Mouse (Mus musculus) cortical plate, adult 2 months (tissue): ENCODE data around the gene Sirt4. TPM values are rescaled to one million over a fixed set of nuclear protein-coding genes. Genes with fewer than 3 reads are reported as not detected.

Experiments used
- H3K27ac ChIP-seq: fragments of 200-500 bp; 2 replicates; pipeline ENCODE4 v1.5.1; 2012; ENCODE audit warnings: low read length, control low read depth, inconsistent platforms; ENCODE audit not compliant: insufficient read depth
- H3K4me1 ChIP-seq: fragments of 200-500 bp; 2 replicates; pipeline ENCODE4 v1.6.1; 2011; ENCODE audit warnings: low read length; ENCODE audit not compliant: control insufficient read depth, insufficient read depth
- H3K4me3 ChIP-seq: fragments of 200-500 bp; 2 replicates; pipeline ENCODE4 v1.5.1; 2011; ENCODE audit warnings: mild to moderate bottlenecking, low read length, control low read depth; ENCODE audit not compliant: insufficient read depth
- CTCF ChIP-seq: fragments of 200-500 bp; IDR thresholded peaks from 2 replicates; pipeline ENCODE4 v1.5.1; 2011; ENCODE audit warnings: mild to moderate bottlenecking, control low read depth, low read length; ENCODE audit not compliant: insufficient read depth; ENCODE audit errors: extremely low read depth
- POLR2A ChIP-seq: fragments of 200-500 bp; IDR thresholded peaks from 2 replicates; pipeline ENCODE4 v1.6.1; 2011; ENCODE audit warnings: mild to moderate bottlenecking, low read length, control low read depth; ENCODE audit not compliant: insufficient read depth; ENCODE audit errors: extremely low read depth
- polyA plus RNA-seq: library from polyadenylated mRNA; depleted of rRNA; stranded (reverse); fragments of >200 nt; gene quantifications from 2 replicates; pipeline ENCODE4 v1.2.3, GENCODE M21; 2012; rRNA removed

The Sirt4 gene
- polyA plus RNA-seq, 1 experiment: 89.5 TPM

GRCm38 (mm10) chr5:115430187-115430960 lies 54.2 kb downstream of the Sirt4 start:
- Histone ChIP-seq H3K4me1 (no peaks in the 10 kb centered on the region), H3K27ac (no peak overlapping the region), H3K4me3 (peak overlapping the region; percentile 39)
- TF ChIP-seq CTCF (no peak), POLR2A (no peak)

DNA sequence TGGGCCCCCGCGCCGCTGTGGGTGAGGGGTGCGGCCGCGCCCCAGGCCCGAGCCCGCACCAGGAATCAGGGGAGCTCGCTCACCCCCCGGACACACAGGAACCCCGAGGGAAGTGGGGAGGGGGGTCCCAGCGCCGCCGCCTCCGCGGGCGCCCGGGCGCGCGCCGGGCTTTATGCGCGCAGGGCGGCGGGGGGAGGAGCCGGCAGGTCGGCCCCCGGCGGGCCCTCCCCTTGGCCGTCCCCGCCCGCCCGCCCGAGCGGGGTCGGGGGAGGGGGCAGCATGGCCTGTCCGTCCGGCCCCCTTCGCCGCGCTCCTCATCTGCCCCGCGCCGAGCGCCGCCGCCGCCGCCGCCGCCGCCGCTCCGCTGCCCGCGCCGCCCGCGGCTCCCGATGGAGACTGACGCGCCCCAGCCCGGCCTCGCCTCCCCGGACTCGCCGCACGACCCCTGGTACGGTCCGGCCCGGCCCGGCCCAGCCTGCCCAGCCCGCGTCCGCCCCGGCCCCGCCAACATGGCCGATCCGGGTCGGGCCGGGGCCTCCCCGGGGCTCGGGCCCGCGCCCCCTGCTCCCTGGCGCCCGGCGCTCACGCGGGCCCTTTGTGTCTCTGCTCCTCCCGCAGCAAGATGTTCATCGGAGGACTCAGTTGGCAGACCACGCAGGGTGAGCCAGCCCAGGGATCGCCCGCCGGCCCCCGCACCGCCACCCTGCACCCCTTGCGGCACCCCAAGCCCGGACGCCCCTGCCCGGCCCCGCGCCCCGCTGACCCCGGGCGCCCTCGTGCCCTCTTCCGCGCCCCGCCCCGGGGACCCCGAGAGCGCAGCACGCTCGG lies 55.0 kb downstream of the Sirt4 start, which contains the start of gene Msi1:
Gene Msi1, plus strand, starts transcription at position 241 of the 828 bp plus-strand sequence.
- no peaks in the 10 kb centered on the region for H3K4me1 ChIP-seq

DNA sequence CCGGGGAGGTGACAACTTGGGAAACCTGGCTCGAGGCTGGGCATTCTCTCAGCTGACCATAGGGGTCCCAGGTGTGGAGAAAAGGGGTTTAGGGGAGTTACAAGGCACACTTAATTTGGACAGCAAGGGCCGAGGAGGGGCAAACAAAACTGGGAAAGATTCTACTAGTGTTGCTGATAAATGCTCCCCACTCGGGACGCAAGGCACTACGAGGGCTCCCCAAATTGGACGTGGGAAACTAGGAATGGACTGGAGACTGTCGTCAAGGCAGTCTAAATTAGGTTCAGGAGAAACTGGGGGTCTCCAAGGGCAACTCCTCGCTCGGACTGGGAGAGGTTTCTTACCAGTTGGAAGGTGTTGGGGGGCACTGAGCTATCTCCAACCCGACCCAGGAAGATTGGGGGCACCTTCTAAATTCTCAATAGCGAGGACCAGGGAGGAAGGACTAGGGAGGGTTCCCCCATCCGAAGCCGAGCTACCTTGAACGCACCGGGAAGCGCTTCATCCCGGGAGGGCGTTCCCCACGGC lies 55.6 kb downstream of the Sirt4 start:
- Histone ChIP-seq H3K4me1 (no peaks in the 10 kb centered on the region), H3K27ac (no peak overlapping the region), H3K4me3 (peak overlapping the region; percentile 39)
- TF ChIP-seq CTCF (no peak), POLR2A (no peak)

More for the DNA sequence above, 55.0 kb downstream of the Sirt4 start, which contains the start of gene Msi1:
- Histone ChIP-seq H3K27ac (no peak within 1 kb of the TSS), H3K4me3 (peak within 1 kb of the TSS; percentile 39)
- TF ChIP-seq POLR2A (no peak), CTCF (no peak)

Other genes starting within 250 kb of the Sirt4 start
- 193 and 195 TPM in 2 replicates for gene Pop5, start 248.9 kb downstream of the Sirt4 start, polyA plus RNA-seq
- 177 and 181 TPM in 2 replicates for gene Rnf10, start 211.8 kb downstream of the Sirt4 start, polyA plus RNA-seq
- gene Coq5, start 205.1 kb downstream of the Sirt4 start, polyA plus RNA-seq: 31.3 and 31.8 TPM in 2 replicates
- gene Dynll1, start 183.7 kb downstream of the Sirt4 start, polyA plus RNA-seq: 753 and 867 TPM in 2 replicates
- gene Srsf9, start 157.5 kb downstream of the Sirt4 start, polyA plus RNA-seq: 53.5 and 61.0 TPM in 2 replicates
- 28.8 and 31.1 TPM in 2 replicates for gene Gatc, start 143.5 kb downstream of the Sirt4 start, polyA plus RNA-seq
- 26.3 and 27.8 TPM in 2 replicates for gene Triap1, start 143.5 kb downstream of the Sirt4 start, polyA plus RNA-seq
- gene Cox6a1, start 135.7 kb downstream of the Sirt4 start, polyA plus RNA-seq: 2,613 and 2,894 TPM in 2 replicates
- 43.8 and 44.3 TPM in 2 replicates for gene Msi1, start 55.1 kb downstream of the Sirt4 start, polyA plus RNA-seq
- not detected in 2 replicates for gene Pla2g1b, start 18.5 kb downstream of the Sirt4 start, polyA plus RNA-seq
- gene Pxn, start 22.0 kb upstream of the Sirt4 start, polyA plus RNA-seq: 41.6 and 45.3 TPM in 2 replicates
- 493 and 494 TPM in 2 replicates for gene Rplp0, start 74.7 kb upstream of the Sirt4 start, polyA plus RNA-seq
- 36.0 and 38.2 TPM in 2 replicates for gene Gcn1l1, start 80.5 kb upstream of the Sirt4 start, polyA plus RNA-seq
- gene Rab35, start 147.2 kb upstream of the Sirt4 start, polyA plus RNA-seq: 90.8 and 104 TPM in 2 replicates
- 175 and 189 TPM in 2 replicates for gene Bicdl1, start 246.9 kb upstream of the Sirt4 start, polyA plus RNA-seq